Mouse (Mus musculus): ENCODE measurements around the gene Gfpt2.
"Not testable (repeated sequence)": the region's sequence is repeated elsewhere in the genome, so short reads cannot be mapped to it uniquely, and the experiment has no call there.

The Gfpt2 gene

GRCm38 (mm10) chr11:49793619-49794341 lies at the start of gene Gfpt2:
Gene Gfpt2, plus strand, starts transcription at chr11:49794178.
- peak; percentile 18 for DNase-seq (ENCODE audit: low spot score)

GRCm38 (mm10) chr11:49744981-49745380 lies 49.0 kb upstream of the Gfpt2 start:
- DNase-seq (ENCODE audit: low spot score) = no peak

- DNase-seq (ENCODE audit: low spot score) = no peak
These were observed 48.1 kb upstream of the Gfpt2 start for GRCm38 (mm10) chr11:49745839-49746238.

- DNase-seq (ENCODE audit: low spot score) = no peak
These were observed 47.2 kb upstream of the Gfpt2 start for GRCm38 (mm10) chr11:49746756-49747155.

- DNase-seq (ENCODE audit: low spot score) = no peak
These were observed 38.9 kb upstream of the Gfpt2 start for GRCm38 (mm10) chr11:49754958-49755665.

GRCm38 (mm10) chr11:49758096-49758495 lies 35.9 kb upstream of the Gfpt2 start:
- no peak for DNase-seq (ENCODE audit: low spot score)

- no peak for DNase-seq (ENCODE audit: low spot score)
These were observed 32.8 kb upstream of the Gfpt2 start for GRCm38 (mm10) chr11:49761130-49761529.

GRCm38 (mm10) chr11:49763555-49763954 lies 30.4 kb upstream of the Gfpt2 start:
- DNase-seq (ENCODE audit: low spot score) = no peak

GRCm38 (mm10) chr11:49764023-49764422 lies 30.0 kb upstream of the Gfpt2 start:
- no peak for DNase-seq (ENCODE audit: low spot score)

- DNase-seq (ENCODE audit: low spot score) = no peak
These were observed 29.2 kb upstream of the Gfpt2 start for GRCm38 (mm10) chr11:49764639-49765299.

GRCm38 (mm10) chr11:49765377-49766136 lies 28.4 kb upstream of the Gfpt2 start:
- DNase-seq (ENCODE audit: low spot score) = no peak

- no peak for DNase-seq (ENCODE audit: low spot score)
These were observed 27.9 kb upstream of the Gfpt2 start for GRCm38 (mm10) chr11:49766137-49766411.

- not testable (repeated sequence) for DNase-seq (ENCODE audit: low spot score)
These were observed 26.5 kb upstream of the Gfpt2 start for GRCm38 (mm10) chr11:49767497-49767896.

- no peak for DNase-seq (ENCODE audit: low spot score)
These were observed 25.2 kb upstream of the Gfpt2 start for GRCm38 (mm10) chr11:49768781-49769180.

- DNase-seq (ENCODE audit: low spot score) = no peak
These were observed 23.1 kb upstream of the Gfpt2 start for GRCm38 (mm10) chr11:49770676-49771550.

GRCm38 (mm10) chr11:49772251-49772650 lies 21.7 kb upstream of the Gfpt2 start:
- no peak for DNase-seq (ENCODE audit: low spot score)

- DNase-seq (ENCODE audit: low spot score) = no peak
These were observed 19.1 kb upstream of the Gfpt2 start for GRCm38 (mm10) chr11:49774894-49775293.

GRCm38 (mm10) chr11:49778844-49779243 lies 15.1 kb upstream of the Gfpt2 start:
- no peak for DNase-seq (ENCODE audit: low spot score)

- DNase-seq (ENCODE audit: low spot score) = no peak
These were observed 13.7 kb upstream of the Gfpt2 start for GRCm38 (mm10) chr11:49780161-49780817.

GRCm38 (mm10) chr11:49781833-49782399 lies 12.1 kb upstream of the Gfpt2 start:
- DNase-seq (ENCODE audit: low spot score) = no peak

- DNase-seq (ENCODE audit: low spot score) = no peak
These were observed 847 bp upstream of the Gfpt2 start for GRCm38 (mm10) chr11:49793131-49793530.
